Mouse (Mus musculus): ENCODE results near the gene Cryl1. TPM values are rescaled to one million over a fixed set of nuclear protein-coding genes. Genes with fewer than 3 reads are reported as not detected.

The Cryl1 gene
- total and polyA plus RNA-seq, 2 experiments, result 33.0 to 34.9 TPM

DNA sequence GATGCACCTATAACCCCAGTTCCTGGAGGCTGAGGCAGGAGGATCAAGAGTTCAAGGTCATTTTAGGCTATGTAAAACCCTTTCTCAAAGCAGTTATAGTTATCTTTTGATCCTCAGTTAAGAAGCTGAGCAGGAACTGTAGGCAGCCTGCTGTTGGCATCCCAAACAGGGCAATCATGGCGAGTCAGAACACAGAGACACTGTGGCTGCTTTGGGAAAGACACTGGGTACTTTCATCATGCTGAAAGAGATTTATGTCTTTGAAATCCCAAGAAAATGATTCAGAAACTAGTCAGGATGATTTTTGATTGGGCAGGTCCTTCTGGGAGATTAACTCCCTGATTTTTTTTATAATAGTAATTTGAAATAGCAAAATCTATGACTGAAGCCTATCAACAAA is 126.0 kb downstream of the Cryl1 start:
- Histone ChIP-seq H3K27ac (replicated peaks; ENCODE audit: insufficient read depth, low read depth, low read length) (no peak overlapping the region), H3K27me3 (ENCODE audit: control insufficient read depth, insufficient read depth, low read length) (no peaks in the 10 kb centered on the region)
- WGBS, result 98% methylated on average over 1 of the region's 1 CpGs

DNA sequence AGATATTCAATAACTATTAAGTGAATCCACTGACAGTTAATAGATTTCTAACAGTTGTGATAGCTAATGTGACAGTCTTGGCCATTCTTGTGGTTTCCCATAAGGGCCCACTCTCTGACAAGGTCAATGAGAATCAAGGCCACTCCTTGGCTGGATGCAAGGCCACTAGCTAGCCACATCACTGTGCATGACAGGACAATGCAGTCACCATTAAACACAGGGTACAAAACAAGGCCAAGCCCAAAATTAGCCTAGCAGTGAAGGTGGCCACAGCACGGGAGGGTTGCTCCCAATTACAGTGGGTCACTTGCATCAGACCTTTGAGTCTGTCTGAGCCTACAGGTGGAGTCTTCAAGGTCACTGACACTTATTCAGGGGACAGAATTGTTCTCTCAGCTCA is 126.5 kb downstream of the Cryl1 start:
- Histone ChIP-seq H3K27ac (replicated peaks; ENCODE audit: insufficient read depth, low read depth, low read length) (no peak overlapping the region), H3K4me1 (ENCODE audit: control insufficient read depth, insufficient read depth, low read length) (no peaks in the 10 kb centered on the region), H3K36me3 (ENCODE audit: control insufficient read depth, insufficient read depth, low read length) (no peaks in the 10 kb centered on the region), H3K79me2 (ENCODE audit: control insufficient read depth, insufficient read depth, low read length) (no peaks in the 10 kb centered on the region), H3K9ac (ENCODE audit: low read depth, low read length) (no peak overlapping the region), H3K27me3 (ENCODE audit: control insufficient read depth, insufficient read depth, low read length) (no peaks in the 10 kb centered on the region), H3K4me3 (ENCODE audit: insufficient read depth, low read depth, low read length) (no peak overlapping the region)
- no peak for DNase-seq (ENCODE audit: extremely low read depth, low read depth, low spot score)
- 81% methylated on average over 1 of the region's 1 CpGs for WGBS
- TF ChIP-seq POLR2A (IDR thresholded peaks at IDR 0.05; ENCODE audit: extremely low read depth, insufficient read depth, low read length), result no peak
- TF ChIP-seq CTCF (IDR thresholded peaks at IDR 0.05; ENCODE audit: low read depth, low read length), result no peak

More for the DNA sequence above, 126.0 kb downstream of the Cryl1 start:
- TF ChIP-seq POLR2A (IDR thresholded peaks at IDR 0.05; ENCODE audit: extremely low read depth, insufficient read depth, low read length) (no peak), CTCF (IDR thresholded peaks at IDR 0.05; ENCODE audit: low read depth, low read length) (no peak)
- Histone ChIP-seq H3K4me1 (ENCODE audit: control insufficient read depth, insufficient read depth, low read length) (no peaks in the 10 kb centered on the region), H3K36me3 (ENCODE audit: control insufficient read depth, insufficient read depth, low read length) (no peaks in the 10 kb centered on the region), H3K79me2 (ENCODE audit: control insufficient read depth, insufficient read depth, low read length) (no peaks in the 10 kb centered on the region), H3K4me3 (ENCODE audit: insufficient read depth, low read depth, low read length) (no peak overlapping the region), H3K9ac (ENCODE audit: low read depth, low read length) (no peak overlapping the region)
- no peak for DNase-seq (ENCODE audit: extremely low read depth, low read depth, low spot score)

DNA sequence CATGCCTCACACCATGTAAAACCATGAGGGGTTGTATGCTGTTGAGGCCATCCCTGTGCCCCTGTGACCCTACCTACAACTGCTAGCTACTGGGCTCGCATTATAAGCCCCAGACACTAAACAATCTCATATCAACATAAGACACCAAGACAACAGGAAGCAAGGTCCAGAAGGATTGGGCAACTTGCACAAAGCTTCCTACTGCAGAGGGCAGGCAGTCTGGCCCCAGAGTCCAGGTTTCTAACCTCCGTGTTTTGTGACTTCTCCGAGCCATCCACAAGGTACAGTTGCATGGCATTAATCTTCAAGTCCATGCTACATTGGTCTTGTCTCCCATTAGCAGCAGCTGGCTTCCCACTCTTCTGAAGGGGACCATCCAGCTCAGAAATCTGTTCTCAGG is 129.4 kb downstream of the Cryl1 start:
- DNase-seq (ENCODE audit: extremely low read depth, low read depth, low spot score), result no peak
- Histone ChIP-seq H3K9ac (ENCODE audit: low read depth, low read length) (no peak overlapping the region), H3K27ac (replicated peaks; ENCODE audit: insufficient read depth, low read depth, low read length) (no peak overlapping the region), H3K4me3 (ENCODE audit: insufficient read depth, low read depth, low read length) (no peak overlapping the region), H3K36me3 (ENCODE audit: control insufficient read depth, insufficient read depth, low read length) (no peaks in the 10 kb centered on the region), H3K27me3 (ENCODE audit: control insufficient read depth, insufficient read depth, low read length) (no peaks in the 10 kb centered on the region), H3K79me2 (ENCODE audit: control insufficient read depth, insufficient read depth, low read length) (no peaks in the 10 kb centered on the region), H3K4me1 (ENCODE audit: control insufficient read depth, insufficient read depth, low read length) (no peaks in the 10 kb centered on the region)
- TF ChIP-seq POLR2A (IDR thresholded peaks at IDR 0.05; ENCODE audit: extremely low read depth, insufficient read depth, low read length) (no peak), CTCF (IDR thresholded peaks at IDR 0.05; ENCODE audit: low read depth, low read length) (no peak)
- 53% methylated on average over 3 of the region's 3 CpGs for WGBS

DNA sequence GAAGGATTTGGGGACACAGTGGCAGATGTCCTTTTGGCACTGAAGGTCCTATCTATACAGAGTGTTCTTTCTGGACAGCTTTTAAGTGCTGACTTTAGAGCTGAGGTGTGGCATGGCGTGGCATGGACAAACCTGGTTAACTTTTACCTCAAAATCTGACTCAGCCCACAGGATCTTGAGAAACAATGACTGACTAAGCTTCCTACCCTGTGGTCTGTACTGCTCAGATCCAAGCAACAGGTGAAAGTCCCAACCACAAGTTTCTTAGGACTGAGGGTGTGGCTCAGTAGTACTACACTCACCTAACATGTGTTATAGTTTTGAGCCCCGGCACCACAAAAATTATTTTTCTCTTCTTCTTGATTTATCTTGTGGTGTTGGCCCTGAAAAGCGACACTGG is 130.0 kb downstream of the Cryl1 start:
- no peaks in the 10 kb centered on the region for H3K79me2 ChIP-seq (ENCODE audit: control insufficient read depth, insufficient read depth, low read length)
- no peak overlapping the region for H3K4me3 ChIP-seq (ENCODE audit: insufficient read depth, low read depth, low read length)
- H3K27ac ChIP-seq (replicated peaks; ENCODE audit: insufficient read depth, low read depth, low read length), result no peak overlapping the region
- TF ChIP-seq POLR2A (IDR thresholded peaks at IDR 0.05; ENCODE audit: extremely low read depth, insufficient read depth, low read length), result no peak
- TF ChIP-seq CTCF (IDR thresholded peaks at IDR 0.05; ENCODE audit: low read depth, low read length), result no peak
- DNase-seq (ENCODE audit: extremely low read depth, low read depth, low spot score), result no peak
- H3K9ac ChIP-seq (ENCODE audit: low read depth, low read length), result no peak overlapping the region
- H3K36me3 ChIP-seq (ENCODE audit: control insufficient read depth, insufficient read depth, low read length), result no peaks in the 10 kb centered on the region
- H3K4me1 ChIP-seq (ENCODE audit: control insufficient read depth, insufficient read depth, low read length), result no peaks in the 10 kb centered on the region
- 90% methylated on average over 3 of the region's 3 CpGs for WGBS
- H3K27me3 ChIP-seq (ENCODE audit: control insufficient read depth, insufficient read depth, low read length), result no peaks in the 10 kb centered on the region

DNA sequence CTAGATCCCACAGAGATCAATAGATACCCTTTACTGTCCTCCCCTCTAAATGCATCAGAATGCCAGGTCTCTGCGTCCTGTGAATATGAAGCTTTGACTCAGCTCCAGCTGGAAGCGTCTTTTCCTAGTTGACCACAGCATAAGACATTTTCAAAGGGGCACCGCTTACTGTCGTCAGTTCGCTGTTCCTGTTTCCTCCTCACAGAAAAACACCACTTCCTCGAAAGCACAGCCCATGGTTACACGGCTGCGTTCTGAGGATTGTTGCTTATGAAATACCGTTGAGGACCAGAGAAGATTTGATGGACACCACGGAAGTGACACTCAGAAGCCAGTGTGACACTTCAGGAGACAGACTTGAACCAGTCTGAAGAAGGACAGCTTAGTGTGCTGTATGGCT is 134.4 kb downstream of the Cryl1 start:
- Histone ChIP-seq H3K4me1 (ENCODE audit: control insufficient read depth, insufficient read depth, low read length) (peaks cover 2% of the 10 kb centered on the region; the same call in 1 of the 2 replicates), H3K4me3 (ENCODE audit: insufficient read depth, low read depth, low read length) (no peak overlapping the region), H3K36me3 (ENCODE audit: control insufficient read depth, insufficient read depth, low read length) (no peaks in the 10 kb centered on the region), H3K79me2 (ENCODE audit: control insufficient read depth, insufficient read depth, low read length) (no peaks in the 10 kb centered on the region), H3K27me3 (ENCODE audit: control insufficient read depth, insufficient read depth, low read length) (no peaks in the 10 kb centered on the region), H3K9ac (ENCODE audit: low read depth, low read length) (no peak overlapping the region), H3K27ac (replicated peaks; ENCODE audit: insufficient read depth, low read depth, low read length) (no peak overlapping the region)
- DNase-seq (ENCODE audit: extremely low read depth, low read depth, low spot score), result no peak
- no peak for TF ChIP-seq CTCF (IDR thresholded peaks at IDR 0.05; ENCODE audit: low read depth, low read length)
- no peak for TF ChIP-seq POLR2A (IDR thresholded peaks at IDR 0.05; ENCODE audit: extremely low read depth, insufficient read depth, low read length)
- 77% methylated on average over 10 of the region's 10 CpGs for WGBS

DNA sequence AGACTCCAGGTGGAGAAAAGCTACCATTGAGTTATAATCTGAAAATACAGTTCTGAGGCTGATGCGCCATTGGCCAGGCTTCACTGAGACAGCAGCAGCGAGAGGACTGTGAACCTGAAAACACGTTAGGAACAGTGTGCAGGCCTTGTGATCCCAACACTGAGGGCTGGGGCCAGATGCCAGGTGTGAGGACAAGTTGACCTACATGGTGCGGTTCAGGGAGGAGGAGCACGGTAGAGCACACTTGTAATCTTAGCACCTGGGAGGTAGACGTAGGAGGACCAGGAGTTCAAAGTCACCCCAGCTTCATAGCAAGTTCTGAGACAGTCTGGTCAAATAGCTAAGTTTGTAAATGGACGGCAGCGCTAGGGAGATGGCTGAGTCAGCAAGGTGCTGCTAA is 139.0 kb downstream of the Cryl1 start:
- H3K36me3 ChIP-seq (ENCODE audit: control insufficient read depth, insufficient read depth, low read length), result no peaks in the 10 kb centered on the region
- 58% methylated on average over 8 of the region's 8 CpGs for WGBS
- TF ChIP-seq CTCF (IDR thresholded peaks at IDR 0.05; ENCODE audit: low read depth, low read length), result no peak
- no peak overlapping the region for H3K9ac ChIP-seq (ENCODE audit: low read depth, low read length)
- H3K79me2 ChIP-seq (ENCODE audit: control insufficient read depth, insufficient read depth, low read length), result no peaks in the 10 kb centered on the region
- H3K4me3 ChIP-seq (ENCODE audit: insufficient read depth, low read depth, low read length), result no peak overlapping the region
- peaks cover 2% of the 10 kb centered on the region; the same call in 1 of the 2 replicates for H3K4me1 ChIP-seq (ENCODE audit: control insufficient read depth, insufficient read depth, low read length)
- peak; percentile 74 for DNase-seq (ENCODE audit: extremely low read depth, low read depth, low spot score)
- no peaks in the 10 kb centered on the region for H3K27me3 ChIP-seq (ENCODE audit: control insufficient read depth, insufficient read depth, low read length)
- H3K27ac ChIP-seq (replicated peaks; ENCODE audit: insufficient read depth, low read depth, low read length), result no peak overlapping the region
